Mouse (Mus musculus): ENCODE results near the gene Mlxip.

Mlxip gene

DNA sequence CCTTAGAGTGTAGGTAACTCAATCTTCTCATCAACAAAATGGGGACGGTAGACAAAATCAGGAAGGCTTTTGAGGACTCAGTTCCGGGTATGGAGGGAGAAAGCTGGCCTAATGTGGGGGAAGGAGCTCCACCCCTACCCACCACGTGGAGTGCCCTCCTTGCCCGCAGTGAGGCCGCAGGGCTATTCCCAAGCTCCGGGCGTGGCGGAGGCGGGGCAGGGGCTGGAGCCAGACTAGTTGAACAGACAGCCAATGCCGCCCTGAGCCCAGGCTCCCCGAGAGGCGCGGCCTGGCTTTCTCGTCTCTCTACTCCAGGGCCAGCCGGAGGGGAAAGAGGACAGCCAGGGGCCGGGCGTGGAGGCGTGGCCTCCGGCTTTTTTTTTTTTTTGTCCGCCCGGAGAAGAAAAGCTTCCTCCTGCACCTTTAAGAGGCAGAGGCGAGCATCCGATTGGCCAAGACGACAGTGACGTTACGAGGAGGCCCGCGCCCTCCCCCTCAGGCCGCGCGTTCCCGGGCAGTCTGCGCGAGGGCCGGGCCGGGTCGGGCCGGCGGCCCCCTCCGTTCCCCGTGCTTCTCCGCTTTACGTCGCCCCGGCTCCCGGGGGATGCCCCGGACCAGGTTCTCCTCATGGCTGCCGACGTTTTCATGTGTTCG lies at the start of gene Mlxip:
Gene Mlxip (plus strand): TSS at position 496 of the 654 bp plus-strand sequence.
- DNase-seq = peak; percentile 95

GRCm38 (mm10) chr5:123344963-123345852 lies 49.4 kb upstream of the Mlxip start:
- peak; percentile 75 for DNase-seq

- peak; percentile 83 for DNase-seq
Measured at GRCm38 (mm10) chr5:123345853-123346654, 48.5 kb upstream of the Mlxip start.

- DNase-seq = peak; percentile 75
Measured at GRCm38 (mm10) chr5:123346701-123347270, 47.8 kb upstream of the Mlxip start.

DNA sequence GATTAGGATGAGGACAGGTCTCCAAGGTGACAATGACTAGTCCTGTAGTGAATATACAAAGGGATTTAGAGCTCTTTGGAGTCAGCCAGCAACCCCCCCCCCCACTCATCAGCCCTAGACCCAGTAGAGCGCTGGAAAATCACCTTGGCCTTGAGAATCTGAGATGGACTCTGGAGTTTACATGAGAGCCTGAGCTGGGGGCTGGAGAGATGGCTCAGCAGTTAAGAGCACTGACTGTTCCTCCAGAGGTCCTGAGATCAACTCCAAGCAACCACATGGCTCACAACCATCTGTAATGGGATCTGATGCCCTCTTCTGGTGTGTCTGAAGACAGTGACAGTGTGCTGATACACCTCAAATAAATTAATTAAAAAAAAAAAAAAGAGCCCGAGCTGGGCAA lies 46.6 kb upstream of the Mlxip start:
- peak; percentile 3 for DNase-seq

DNA sequence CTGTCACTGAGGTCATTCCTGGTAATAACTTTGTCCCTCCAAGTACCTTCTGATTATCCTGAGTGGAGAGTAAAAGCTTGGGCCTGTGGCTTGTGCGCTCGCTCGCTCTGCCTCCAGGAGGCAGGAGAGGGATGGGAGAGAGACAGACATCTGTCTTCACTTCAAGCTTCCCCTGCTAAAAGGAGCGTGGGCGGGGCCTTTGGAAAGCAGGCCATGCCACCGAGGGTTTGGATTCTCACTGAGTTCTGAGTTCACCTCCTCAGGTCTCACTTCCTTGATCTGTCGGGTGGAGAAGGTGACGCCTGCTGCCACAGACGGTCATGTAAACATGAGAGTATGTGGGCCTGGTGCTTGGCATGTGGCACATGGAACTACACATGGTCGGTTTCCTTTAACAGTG lies 44.2 kb upstream of the Mlxip start:
- peak; percentile 56 for DNase-seq

DNA sequence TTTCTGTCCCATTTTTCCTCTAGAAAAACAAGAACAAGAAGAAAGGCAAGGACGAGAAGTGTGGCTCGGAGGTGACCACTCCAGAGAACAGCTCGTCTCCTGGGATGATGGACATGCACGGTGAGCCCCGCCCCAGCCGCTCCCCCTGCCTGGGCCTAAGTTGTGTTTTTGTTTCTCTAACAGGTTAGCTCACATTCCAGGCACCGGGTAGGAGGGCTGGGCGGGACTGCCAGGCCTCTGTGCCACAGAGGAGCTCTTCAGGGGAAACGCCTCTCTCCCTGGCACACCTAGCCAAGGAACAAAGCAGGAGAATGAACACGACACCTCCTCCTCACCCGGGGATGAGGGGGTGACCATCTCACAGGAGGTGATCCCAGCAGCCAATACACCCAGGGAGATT lies 38.7 kb upstream of the Mlxip start:
- DNase-seq = peak; percentile 75

- peak; percentile 31 for DNase-seq
Measured at GRCm38 (mm10) chr5:123357253-123357652, 37.3 kb upstream of the Mlxip start.

DNA sequence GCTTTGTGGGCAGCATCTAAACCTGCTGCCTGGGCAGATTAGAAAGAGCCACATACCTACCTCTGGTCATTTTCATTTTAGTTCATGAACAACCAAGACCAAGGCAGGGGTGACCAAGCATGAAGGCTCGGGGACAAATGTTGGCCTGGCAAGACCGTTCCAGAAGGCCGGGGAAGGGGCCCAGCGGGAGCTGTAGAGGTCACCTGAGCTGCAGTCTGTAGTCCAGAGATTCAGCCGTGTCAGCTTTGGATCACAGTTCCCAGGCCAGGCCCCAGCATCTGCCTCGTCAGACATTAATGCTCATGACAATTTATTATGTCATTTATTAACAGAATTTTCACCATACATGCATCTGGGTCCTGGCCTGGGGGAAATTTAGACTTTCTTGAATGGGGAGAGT lies 35.2 kb upstream of the Mlxip start:
- peak; percentile 80 for DNase-seq

DNA sequence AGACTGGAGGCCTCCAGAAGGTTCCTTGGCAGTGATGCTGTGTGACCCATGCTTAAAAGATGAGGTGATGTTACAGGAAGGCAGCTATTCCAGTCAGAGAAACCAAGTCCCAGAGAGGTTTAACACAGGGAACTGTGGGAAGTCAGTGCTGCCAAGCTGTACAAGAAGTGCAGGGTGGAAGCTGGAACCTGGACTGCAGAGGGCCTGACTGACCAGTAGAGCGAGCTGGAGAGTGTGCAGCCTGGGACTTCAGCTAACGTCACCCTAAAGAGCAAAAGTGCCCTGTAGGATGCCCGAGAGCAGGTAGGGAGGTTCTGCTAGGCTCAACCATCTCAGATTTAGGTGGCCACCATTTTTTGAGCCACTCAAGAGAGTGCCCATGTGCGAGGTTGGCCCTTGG lies 31.7 kb upstream of the Mlxip start:
- DNase-seq = peak; percentile 29

DNA sequence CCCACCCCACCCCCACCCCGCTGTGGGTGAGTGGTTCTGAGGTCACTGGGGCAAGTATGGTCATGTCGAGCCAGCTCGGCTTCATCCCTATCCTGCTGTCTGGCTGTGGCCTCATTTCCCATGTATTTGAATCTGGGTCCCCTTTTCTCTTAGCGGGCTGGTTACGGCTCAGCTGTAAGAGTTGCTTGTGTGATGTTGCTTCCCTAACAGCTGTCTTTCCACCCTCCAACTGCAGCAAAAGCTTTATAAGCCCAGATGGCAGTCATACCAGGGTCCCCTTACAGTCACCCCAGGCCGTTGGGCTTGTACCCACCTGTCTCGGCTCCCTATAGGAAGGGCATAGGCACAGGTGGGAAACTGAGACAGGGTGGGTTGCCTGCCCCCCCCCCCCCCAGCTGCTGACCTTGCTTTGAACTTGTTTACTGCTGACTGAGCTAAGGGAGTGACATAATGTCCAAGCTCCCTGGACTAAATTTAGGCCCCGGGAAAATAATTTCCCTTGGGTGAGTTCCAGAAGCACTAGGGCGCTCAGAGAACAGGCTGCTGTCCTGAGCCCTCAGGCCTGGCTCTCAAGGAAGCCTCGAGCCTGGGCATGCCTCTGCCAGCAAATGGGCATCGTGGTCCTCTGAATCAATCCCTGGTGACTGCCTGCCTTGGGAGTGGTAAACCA lies 30.2 kb upstream of the Mlxip start:
- peak; percentile 73 for DNase-seq

GRCm38 (mm10) chr5:123368869-123369488 lies 25.6 kb upstream of the Mlxip start:
- peak; percentile 58 for DNase-seq

GRCm38 (mm10) chr5:123370049-123370448 lies 24.5 kb upstream of the Mlxip start:
- DNase-seq = peak; percentile 31

DNA sequence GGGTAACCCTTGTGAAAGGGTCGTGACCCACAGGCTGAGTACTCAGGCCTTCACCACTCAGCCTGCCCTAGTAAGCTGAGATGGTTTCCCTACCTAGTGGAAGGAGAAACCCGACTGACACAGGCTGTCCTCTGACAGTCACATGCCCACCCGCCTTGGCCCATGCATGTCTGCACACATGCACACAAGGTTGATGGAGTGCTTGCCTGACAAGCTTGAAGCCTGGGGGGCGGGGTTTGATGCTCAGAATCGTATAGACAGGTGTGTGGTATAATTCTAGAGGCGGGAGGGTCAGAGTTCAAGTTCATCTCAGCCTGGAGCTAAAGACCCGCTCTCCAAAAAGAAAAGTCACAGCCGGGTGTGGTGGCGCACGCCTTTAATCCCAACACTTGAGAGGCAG lies 19.3 kb upstream of the Mlxip start:
- DNase-seq = no peak

GRCm38 (mm10) chr5:123375793-123376452 lies 18.7 kb upstream of the Mlxip start:
- peak; percentile 26 for DNase-seq

- peak; percentile 76 for DNase-seq
Measured at GRCm38 (mm10) chr5:123376569-123376968, 18.0 kb upstream of the Mlxip start.

- DNase-seq = peak; percentile 85
Measured at GRCm38 (mm10) chr5:123377120-123377955, 17.3 kb upstream of the Mlxip start.

DNA sequence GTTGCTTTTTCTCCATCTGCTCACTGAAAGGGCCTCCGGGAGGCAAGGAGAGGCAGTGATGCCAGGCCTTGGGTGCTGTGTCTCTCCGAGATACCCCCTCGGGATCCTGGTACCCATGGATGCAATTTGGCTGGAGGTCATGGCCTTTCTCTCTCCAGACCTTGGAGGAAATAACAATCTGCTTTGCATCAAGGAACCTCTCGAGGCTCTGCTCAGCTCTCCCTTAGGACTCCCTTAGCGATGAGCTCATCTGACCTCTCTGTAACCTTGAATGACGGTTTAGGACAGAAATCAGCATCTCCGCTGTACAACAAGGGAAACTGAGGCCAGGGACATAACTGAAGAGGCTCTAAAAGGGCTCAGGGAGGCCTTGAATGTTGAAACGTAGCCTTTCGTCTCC lies 15.9 kb upstream of the Mlxip start:
- DNase-seq = no peak

DNA sequence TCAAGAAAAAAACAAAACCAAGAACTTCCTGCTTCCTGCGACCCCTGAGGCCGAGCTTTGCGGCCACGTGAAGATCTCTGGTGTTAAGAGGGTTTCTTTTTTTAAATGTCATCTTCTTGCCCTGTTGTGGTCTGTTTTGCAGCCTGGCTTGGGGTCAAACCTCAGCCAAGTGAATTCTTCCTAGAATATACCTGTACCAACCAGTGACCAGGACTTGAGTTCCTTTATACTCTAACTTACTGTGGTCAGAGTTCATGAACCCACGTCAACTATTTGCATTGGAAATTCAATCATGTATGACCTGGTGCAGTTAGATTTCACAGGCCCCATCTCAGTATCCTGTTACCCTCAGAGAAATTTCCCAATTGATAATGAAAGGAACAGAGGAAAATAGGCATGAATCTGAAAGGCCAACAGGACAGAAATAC lies 15.1 kb upstream of the Mlxip start:
- no peak for DNase-seq

DNA sequence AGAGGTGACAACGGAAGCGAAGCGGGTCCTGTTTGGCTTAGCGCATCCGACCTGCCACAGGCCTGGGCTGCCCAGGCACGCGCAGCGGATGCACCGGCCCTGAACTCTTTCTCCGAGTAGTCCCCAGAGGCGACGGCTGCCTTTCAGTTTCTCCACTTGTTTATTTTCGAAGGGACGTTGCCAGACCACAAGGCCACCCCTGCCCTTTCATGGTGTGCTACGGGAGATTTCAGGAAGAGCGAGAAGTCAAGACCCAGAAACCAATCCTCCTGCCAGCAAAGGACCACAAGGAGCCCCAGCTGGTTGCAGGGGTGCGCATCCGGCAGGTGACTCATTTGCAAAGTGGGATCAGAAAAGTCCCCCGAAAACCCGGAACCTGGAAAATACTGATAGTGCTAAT lies 12.6 kb upstream of the Mlxip start:
- DNase-seq = peak; percentile 47
